Mouse (Mus musculus): Measurements from ENCODE around the gene Eef1g. TPM values are rescaled to one million over a fixed set of nuclear protein-coding genes. Genes with fewer than 3 reads are reported as not detected.

Gene Eef1g
- polyA plus RNA-seq, 1 experiment from 2014 or later: 476 TPM

- H3K27ac ChIP-seq: peak overlapping the region; percentile 83
- H3K4me1 ChIP-seq (replicated peaks): peaks cover 17% of the 10 kb centered on the region
- H3K4me2 ChIP-seq: peak overlapping the region; percentile 73
- H3K4me3 ChIP-seq (replicated peaks): peak overlapping the region; percentile 80
- peaks cover 58% of the 10 kb centered on the region for H3K36me3 ChIP-seq
- no peak; the same call in 1 of the 2 replicates for ATAC-seq (ENCODE audit: insufficient number of reproducible peaks, insufficient read depth, low FRiP score, low TSS enrichment, low read depth)
- H3K27me3 ChIP-seq: no peaks in the 10 kb centered on the region
- 8% methylated on average over 11 of the region's 11 CpGs for WGBS
- H3K9ac ChIP-seq (replicated peaks): peak overlapping the region; percentile 87
- no peaks in the 10 kb centered on the region for H3K9me3 ChIP-seq
Measured at GRCm38 (mm10) chr19:8930117-8930516, 36.7 kb upstream of the Eef1g start.

- Histone ChIP-seq H3K4me3 (replicated peaks) (peak overlapping the region; percentile 80), H3K9me3 (no peaks in the 10 kb centered on the region), H3K27me3 (no peaks in the 10 kb centered on the region), H3K27ac (no peak overlapping the region), H3K4me2 (peak overlapping the region; percentile 73), H3K4me1 (replicated peaks) (peaks cover 17% of the 10 kb centered on the region), H3K36me3 (peaks cover 58% of the 10 kb centered on the region), H3K9ac (replicated peaks) (peak overlapping the region; percentile 87)
- no peak for ATAC-seq (ENCODE audit: insufficient number of reproducible peaks, insufficient read depth, low FRiP score, low TSS enrichment, low read depth)
- 78% methylated on average over 7 of the region's 7 CpGs for WGBS
Measured at GRCm38 (mm10) chr19:8930771-8931170, 36.1 kb upstream of the Eef1g start.

- no peak for ATAC-seq (ENCODE audit: insufficient number of reproducible peaks, insufficient read depth, low FRiP score, low TSS enrichment, low read depth)
- Histone ChIP-seq H3K36me3 (peaks cover 77% of the 10 kb centered on the region), H3K9ac (replicated peaks) (no peak overlapping the region), H3K4me2 (no peak overlapping the region), H3K27ac (no peak overlapping the region), H3K4me1 (replicated peaks) (peaks cover 10% of the 10 kb centered on the region), H3K4me3 (replicated peaks) (no peak overlapping the region), H3K27me3 (no peaks in the 10 kb centered on the region), H3K9me3 (no peaks in the 10 kb centered on the region)
- 80% methylated on average over 2 of the region's 2 CpGs for WGBS
Measured at GRCm38 (mm10) chr19:8936736-8937135, 30.1 kb upstream of the Eef1g start.

GRCm38 (mm10) chr19:8940526-8941133 is 26.2 kb upstream of the Eef1g start:
- peak overlapping the region; percentile 98; the same call in 1 of the 2 replicates for H3K9ac ChIP-seq (replicated peaks)
- H3K27me3 ChIP-seq: no peaks in the 10 kb centered on the region
- H3K4me2 ChIP-seq: peak overlapping the region; percentile 66
- peaks cover 34% of the 10 kb centered on the region for H3K4me1 ChIP-seq (replicated peaks)
- peak overlapping the region; percentile 99 for H3K27ac ChIP-seq
- peaks cover 71% of the 10 kb centered on the region for H3K36me3 ChIP-seq
- H3K9me3 ChIP-seq: no peaks in the 10 kb centered on the region
- 77% methylated on average over 15 of the region's 15 CpGs for WGBS
- ATAC-seq (ENCODE audit: insufficient number of reproducible peaks, insufficient read depth, low FRiP score, low TSS enrichment, low read depth): no peak
- peak overlapping the region; percentile 74 for H3K4me3 ChIP-seq (replicated peaks)

- Histone ChIP-seq H3K4me2 (peak overlapping the region; percentile 66), H3K27ac (peak overlapping the region; percentile 99)
Measured at GRCm38 (mm10) chr19:8941136-8941514, 25.7 kb upstream of the Eef1g start.

GRCm38 (mm10) chr19:8941515-8942217 is 25.2 kb upstream of the Eef1g start, which contains the start of gene Mta2:
Mta2 (plus strand) TSS chr19:8941875.
- peak within 1 kb of the TSS; percentile 98 for H3K9ac ChIP-seq (replicated peaks)
- H3K9me3 ChIP-seq: no peaks in the 10 kb centered on the region
- peak; percentile 93 for ATAC-seq (ENCODE audit: insufficient number of reproducible peaks, insufficient read depth, low FRiP score, low TSS enrichment, low read depth)
- H3K36me3 ChIP-seq: peaks cover 71% of the 10 kb centered on the region
- H3K27me3 ChIP-seq: no peaks in the 10 kb centered on the region
- peaks cover 34% of the 10 kb centered on the region for H3K4me1 ChIP-seq (replicated peaks)
- H3K27ac ChIP-seq: peak within 1 kb of the TSS; percentile 99
- under 1% methylated on average over 64 of the region's 64 CpGs for WGBS
- H3K4me2 ChIP-seq: peak within 1 kb of the TSS; percentile 66
- H3K4me3 ChIP-seq (replicated peaks): peak within 1 kb of the TSS; percentile 74

More at GRCm38 (mm10) chr19:8941136-8941514, 25.7 kb upstream of the Eef1g start:
- peaks cover 71% of the 10 kb centered on the region for H3K36me3 ChIP-seq
- 31% methylated on average over 10 of the region's 10 CpGs for WGBS
- H3K4me3 ChIP-seq (replicated peaks): peak overlapping the region; percentile 74
- no peaks in the 10 kb centered on the region for H3K27me3 ChIP-seq
- H3K4me1 ChIP-seq (replicated peaks): peaks cover 34% of the 10 kb centered on the region
- peak overlapping the region; percentile 98 for H3K9ac ChIP-seq (replicated peaks)
- peak; percentile 23 for ATAC-seq (ENCODE audit: insufficient number of reproducible peaks, insufficient read depth, low FRiP score, low TSS enrichment, low read depth)
- H3K9me3 ChIP-seq: no peaks in the 10 kb centered on the region

GRCm38 (mm10) chr19:8942276-8942964 is 24.4 kb upstream of the Eef1g start:
- Histone ChIP-seq H3K27ac (peak overlapping the region; percentile 99), H3K9me3 (no peaks in the 10 kb centered on the region), H3K4me2 (peak overlapping the region; percentile 66), H3K36me3 (peaks cover 70% of the 10 kb centered on the region), H3K4me3 (replicated peaks) (peak overlapping the region; percentile 74), H3K27me3 (no peaks in the 10 kb centered on the region), H3K4me1 (replicated peaks) (peaks cover 34% of the 10 kb centered on the region), H3K9ac (replicated peaks) (peak overlapping the region; percentile 98)
- WGBS: under 1% methylated on average over 46 of the region's 46 CpGs
- ATAC-seq (ENCODE audit: insufficient number of reproducible peaks, insufficient read depth, low FRiP score, low TSS enrichment, low read depth): peak; percentile 39

GRCm38 (mm10) chr19:8943047-8943446 is 23.8 kb upstream of the Eef1g start:
- no peak for ATAC-seq (ENCODE audit: insufficient number of reproducible peaks, insufficient read depth, low FRiP score, low TSS enrichment, low read depth)
- H3K4me3 ChIP-seq (replicated peaks): peak overlapping the region; percentile 74
- H3K9ac ChIP-seq (replicated peaks): peak overlapping the region; percentile 98
- H3K4me1 ChIP-seq (replicated peaks): peaks cover 34% of the 10 kb centered on the region
- peak overlapping the region; percentile 99; the same call in 1 of the 2 replicates for H3K27ac ChIP-seq
- peak overlapping the region; percentile 66 for H3K4me2 ChIP-seq
- H3K36me3 ChIP-seq: peaks cover 71% of the 10 kb centered on the region
- H3K9me3 ChIP-seq: no peaks in the 10 kb centered on the region
- no peaks in the 10 kb centered on the region for H3K27me3 ChIP-seq
- 75% methylated on average over 2 of the region's 2 CpGs for WGBS

GRCm38 (mm10) chr19:8944062-8944461 is 22.8 kb upstream of the Eef1g start:
- Histone ChIP-seq H3K9me3 (no peaks in the 10 kb centered on the region), H3K4me2 (peak overlapping the region; percentile 66), H3K4me1 (replicated peaks) (peaks cover 34% of the 10 kb centered on the region), H3K36me3 (peaks cover 71% of the 10 kb centered on the region), H3K27ac (no peak overlapping the region), H3K27me3 (no peaks in the 10 kb centered on the region), H3K4me3 (replicated peaks) (peak overlapping the region; percentile 74), H3K9ac (replicated peaks) (peak overlapping the region; percentile 47)
- ATAC-seq (ENCODE audit: insufficient number of reproducible peaks, insufficient read depth, low FRiP score, low TSS enrichment, low read depth): no peak
- 69% methylated on average over 5 of the region's 5 CpGs for WGBS

- no peak for ATAC-seq (ENCODE audit: insufficient number of reproducible peaks, insufficient read depth, low FRiP score, low TSS enrichment, low read depth)
- Histone ChIP-seq H3K27ac (no peak overlapping the region), H3K4me1 (replicated peaks) (peaks cover 34% of the 10 kb centered on the region), H3K9me3 (no peaks in the 10 kb centered on the region), H3K27me3 (no peaks in the 10 kb centered on the region), H3K36me3 (peaks cover 72% of the 10 kb centered on the region), H3K9ac (replicated peaks) (no peak overlapping the region; the same call in 1 of the 2 replicates), H3K4me3 (replicated peaks) (peak overlapping the region; percentile 21), H3K4me2 (peak overlapping the region; percentile 66)
- 35% methylated on average over 5 of the region's 5 CpGs for WGBS
Measured at GRCm38 (mm10) chr19:8944750-8945149, 22.1 kb upstream of the Eef1g start.

GRCm38 (mm10) chr19:8945251-8945650 is 21.6 kb upstream of the Eef1g start:
- 89% methylated on average over 6 of the region's 6 CpGs for WGBS
- H3K27me3 ChIP-seq: no peaks in the 10 kb centered on the region
- H3K27ac ChIP-seq: no peak overlapping the region
- H3K9ac ChIP-seq (replicated peaks): no peak overlapping the region; the same call in 1 of the 2 replicates
- H3K36me3 ChIP-seq: peaks cover 73% of the 10 kb centered on the region
- ATAC-seq (ENCODE audit: insufficient number of reproducible peaks, insufficient read depth, low FRiP score, low TSS enrichment, low read depth): no peak
- no peaks in the 10 kb centered on the region for H3K9me3 ChIP-seq
- peak overlapping the region; percentile 21 for H3K4me3 ChIP-seq (replicated peaks)
- peaks cover 34% of the 10 kb centered on the region for H3K4me1 ChIP-seq (replicated peaks)
- H3K4me2 ChIP-seq: peak overlapping the region; percentile 66
